In genomic region chr1:88624376-88624775, GRCm38 (mm10) we compare ENCODE assay signal across 17 mouse cellular contexts.
DNase-seq lines count a peak whose midpoint lies in the region; ATAC-seq and TF ChIP-seq lines count a peak whose summit lies in the region.
"Had no signal": no experiment of that assay in that cellular context is flagged by ENCODE, and none has a peak within 500 bp of the region (broad histone marks: within the 10 kb centered on the region; RNA-seq: fewer than 3 reads in every experiment).

No protein-coding gene starts in this region.

- H3K36me3 ChIP-seq in forebrain, embryonic 16.5 days (ENCODE audit: control insufficient read depth, insufficient read depth): no peaks in the 10 kb centered on the region
- H3K36me3 ChIP-seq in forebrain, embryonic 12.5 days (replicated peaks): no peaks in the 10 kb centered on the region
- no peaks in the 10 kb centered on the region for H3K36me3 ChIP-seq in kidney, adult 2 months (ENCODE audit: control insufficient read depth, insufficient read depth, low read length)
- no peaks in the 10 kb centered on the region for H3K36me3 ChIP-seq in midbrain, embryonic 11.5 days (ENCODE audit: control insufficient read depth, insufficient read depth, low read length)
- no peaks in the 10 kb centered on the region for H3K36me3 ChIP-seq in midbrain, postnatal 0 days (ENCODE audit: insufficient read depth, low read length)
- H3K36me3 ChIP-seq: embryonic facial prominence, embryonic 12.5 days; heart, embryonic 15.5 days; hindbrain, embryonic 15.5 days had no signal

- peak overlapping the region; percentile 74; the same call in 1 of the 2 replicates for H3K27ac ChIP-seq in forebrain, embryonic 16.5 days (ENCODE audit: low read length)
- no peak overlapping the region for H3K27ac ChIP-seq in forebrain, embryonic 12.5 days
- no peak overlapping the region for H3K27ac ChIP-seq in kidney, adult 2 months (ENCODE audit: insufficient read depth, low read depth, low read length)
- H3K27ac ChIP-seq in midbrain, embryonic 11.5 days (ENCODE audit: low read depth, low read length): no peak overlapping the region
- H3K27ac ChIP-seq in midbrain, postnatal 0 days (ENCODE audit: low read depth, low read length): no peak overlapping the region
- H3K27ac ChIP-seq: embryonic facial prominence, embryonic 12.5 days; heart, embryonic 15.5 days; hindbrain, embryonic 15.5 days had no signal

- H3K9ac ChIP-seq in forebrain, embryonic 16.5 days (replicated peaks; ENCODE audit: low read depth, low read length): no peak overlapping the region
- H3K9ac ChIP-seq in forebrain, embryonic 12.5 days: no peak overlapping the region
- no peak overlapping the region for H3K9ac ChIP-seq in midbrain, embryonic 11.5 days (ENCODE audit: low read length)
- H3K9ac ChIP-seq in midbrain, postnatal 0 days (replicated peaks; ENCODE audit: low read length, poor library complexity, severe bottlenecking): no peak overlapping the region
- H3K9ac ChIP-seq: embryonic facial prominence, embryonic 12.5 days; heart, embryonic 15.5 days; hindbrain, embryonic 15.5 days had no signal

- WGBS in forebrain, embryonic 16.5 days: 94% methylated on average over 4 of the region's 4 CpGs
- WGBS in forebrain, embryonic 12.5 days: 93% methylated on average over 4 of the region's 4 CpGs
- 84% methylated on average over 4 of the region's 4 CpGs for WGBS in kidney, adult 2 months
- WGBS in midbrain, embryonic 11.5 days: 87% methylated on average over 4 of the region's 4 CpGs
- WGBS in midbrain, postnatal 0 days: 88% methylated on average over 4 of the region's 4 CpGs

- peaks cover 16% of the 10 kb centered on the region for H3K4me1 ChIP-seq in forebrain, embryonic 16.5 days (replicated peaks; ENCODE audit: control insufficient read depth, insufficient read depth, low read length)
- H3K4me1 ChIP-seq in forebrain, embryonic 12.5 days: peaks cover 15% of the 10 kb centered on the region
- H3K4me1 ChIP-seq in kidney, adult 2 months (ENCODE audit: control insufficient read depth, insufficient read depth, low read length): no peaks in the 10 kb centered on the region
- no peaks in the 10 kb centered on the region for H3K4me1 ChIP-seq in midbrain, embryonic 11.5 days (ENCODE audit: control insufficient read depth, insufficient read depth, low read length)
- H3K4me1 ChIP-seq in midbrain, postnatal 0 days (ENCODE audit: insufficient read depth, low read length): peaks cover 6% of the 10 kb centered on the region; the same call in 1 of the 2 replicates

- H3K4me3 ChIP-seq in forebrain, embryonic 16.5 days (replicated peaks; ENCODE audit: low read length): no peak overlapping the region
- no peak overlapping the region for H3K4me3 ChIP-seq in forebrain, embryonic 12.5 days (replicated peaks)
- no peak overlapping the region for H3K4me3 ChIP-seq in kidney, adult 2 months (ENCODE audit: insufficient read depth, low read depth, low read length)
- no peak overlapping the region for H3K4me3 ChIP-seq in midbrain, embryonic 11.5 days (ENCODE audit: low read depth, low read length)
- H3K4me3 ChIP-seq in midbrain, postnatal 0 days (ENCODE audit: low read depth, low read length): no peak overlapping the region
- H3K4me3 ChIP-seq: embryonic facial prominence, embryonic 12.5 days; heart, embryonic 15.5 days; hindbrain, embryonic 15.5 days had no signal

- no peaks in the 10 kb centered on the region for H3K27me3 ChIP-seq in forebrain, embryonic 16.5 days (replicated peaks; ENCODE audit: control insufficient read depth, insufficient read depth, low read length)
- H3K27me3 ChIP-seq in forebrain, embryonic 12.5 days: no peaks in the 10 kb centered on the region
- H3K27me3 ChIP-seq in kidney, adult 2 months (replicated peaks; ENCODE audit: control insufficient read depth, insufficient read depth, low read length): no peaks in the 10 kb centered on the region
- no peaks in the 10 kb centered on the region for H3K27me3 ChIP-seq in midbrain, embryonic 11.5 days (ENCODE audit: control insufficient read depth, insufficient read depth, low read length)
- no peaks in the 10 kb centered on the region for H3K27me3 ChIP-seq in midbrain, postnatal 0 days (ENCODE audit: insufficient read depth, low read length)
- H3K27me3 ChIP-seq: CH12.LX; embryonic facial prominence, embryonic 12.5 days; heart, embryonic 15.5 days; hindbrain, embryonic 15.5 days; Patski had no signal

- TF ChIP-seq CTCF in kidney, adult 2 months (conservative IDR thresholded peaks at IDR 0.05; ENCODE audit: insufficient read depth, insufficient read length, low read depth, low read length): no peak
- TF ChIP-seq CTCF in midbrain, postnatal 0 days (IDR thresholded peaks at IDR 0.05): no peak

- DNase-seq in kidney, adult 2 months: peak; percentile 12
- no peak for DNase-seq in kidney, adult 9 months
- DNase-seq in midbrain, embryonic 11.5 days (ENCODE audit: low spot score, missing footprints): peak; percentile 81
- DNase-seq in midbrain, postnatal 0 days (ENCODE audit: low spot score): no peak
- DNase-seq: cerebellum, adult 11-12 months; cerebellum, adult 9-10 months; cerebellum, postnatal 25 days; gastrocnemius, postnatal 36 days had no signal

- no peak overlapping the region for H3K4me2 ChIP-seq in forebrain, embryonic 16.5 days (ENCODE audit: low read length)
- no peak overlapping the region for H3K4me2 ChIP-seq in forebrain, embryonic 12.5 days
- H3K4me2 ChIP-seq in midbrain, embryonic 11.5 days: no peak overlapping the region
- H3K4me2 ChIP-seq in midbrain, postnatal 0 days (ENCODE audit: low read depth, low read length, poor library complexity, severe bottlenecking): no peak overlapping the region
- H3K4me2 ChIP-seq: embryonic facial prominence, embryonic 12.5 days; heart, embryonic 11.5 days; heart, embryonic 15.5 days; hindbrain, embryonic 15.5 days had no signal

- no peaks in the 10 kb centered on the region for H3K9me3 ChIP-seq in forebrain, embryonic 16.5 days (ENCODE audit: control insufficient read depth, low read length)
- H3K9me3 ChIP-seq in forebrain, embryonic 12.5 days: no peaks in the 10 kb centered on the region
- H3K9me3 ChIP-seq in midbrain, embryonic 11.5 days (ENCODE audit: control insufficient read depth, low read length): no peaks in the 10 kb centered on the region
- no peaks in the 10 kb centered on the region for H3K9me3 ChIP-seq in midbrain, postnatal 0 days (ENCODE audit: low read length)
- H3K9me3 ChIP-seq: embryonic facial prominence, embryonic 12.5 days; heart, embryonic 15.5 days; hindbrain, embryonic 15.5 days had no signal

- no peak for ATAC-seq in forebrain, embryonic 16.5 days
- ATAC-seq in forebrain, embryonic 12.5 days (ENCODE audit: low FRiP score): no peak
- ATAC-seq in midbrain, embryonic 11.5 days (ENCODE audit: low FRiP score): no peak
- ATAC-seq in midbrain, postnatal 0 days (ENCODE audit: low FRiP score): no peak
- ATAC-seq: activated CD4-positive, CD25-positive, alpha-beta regulatory T cell, adult 4 months; Patski had no signal

- no peak for TF ChIP-seq POLR2A in kidney, adult 2 months (IDR thresholded peaks at IDR 0.05; ENCODE audit: low read depth, low read length)

Comparison
In these comparisons a context has a peak if more than half of its experiments do, and no peak if none do; other contexts are left out.
1. DNase-seq: peak in kidney, adult 2 months (single experiment) and midbrain, embryonic 11.5 days (single experiment); none in kidney, adult 9 months (single experiment) and midbrain, postnatal 0 days (single experiment).